Mouse (Mus musculus): ENCODE data around the gene Nfatc2ip.

GRCm38 (mm10) chr7:126428631-126429502 lies 32.3 kb upstream of the Nfatc2ip start, which contains the start of gene Rabep2:
- peak; percentile 8; the same call in 1 of the 2 replicates for TF ChIP-seq CTCF (IDR thresholded peaks at IDR 0.05; ENCODE audit: low read depth)
- peak; percentile 27 for TF ChIP-seq EP300 (optimal IDR thresholded peaks at IDR 0.05)

All from stomach, postnatal 0 days (tissue).